Mouse (Mus musculus): Measurements from ENCODE around the gene Adgrv1. TPM values are rescaled to one million over a fixed set of nuclear protein-coding genes. Genes with fewer than 3 reads are reported as not detected.
"Not testable (repeated sequence)": the region's sequence is repeated elsewhere in the genome, so short reads cannot be mapped to it uniquely, and the experiment has no call there.

The Adgrv1 gene
- polyA plus RNA-seq, 1 experiment from 2014 or later, result 4.6 TPM

DNA sequence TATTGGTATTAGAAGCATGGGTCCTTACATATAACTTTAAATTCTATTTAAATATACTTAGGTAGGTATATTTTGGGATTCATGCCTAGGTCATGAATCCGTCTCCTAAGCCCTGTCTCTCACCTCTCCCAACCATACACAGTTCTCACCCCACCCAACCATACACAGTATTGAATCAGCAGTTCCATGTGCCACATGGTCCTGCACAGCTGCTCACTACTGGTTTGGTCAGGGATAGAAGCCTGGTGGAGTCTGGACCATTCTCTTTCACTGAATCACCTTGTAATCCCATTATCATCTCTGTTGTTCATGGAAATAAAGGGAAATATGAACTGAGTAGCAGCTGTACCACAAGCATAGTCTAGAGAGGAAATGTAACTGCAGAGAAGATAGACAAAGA lies 359.1 kb downstream of the Adgrv1 start:
- no peaks in the 10 kb centered on the region for H3K36me3 ChIP-seq (ENCODE audit: control insufficient read depth, insufficient read depth, low read length)
- no peak overlapping the region for H3K4me3 ChIP-seq (ENCODE audit: low read length)
- no peaks in the 10 kb centered on the region for H3K27me3 ChIP-seq (ENCODE audit: control insufficient read depth, insufficient read depth, low read length)
- 88% methylated on average over 1 of the region's 1 CpGs for WGBS
- H3K9me3 ChIP-seq (ENCODE audit: control insufficient read depth, low read length), result no peaks in the 10 kb centered on the region
- H3K4me1 ChIP-seq (ENCODE audit: control insufficient read depth, insufficient read depth, low read length), result no peaks in the 10 kb centered on the region
- no peak overlapping the region for H3K9ac ChIP-seq (ENCODE audit: low read depth, low read length)
- H3K27ac ChIP-seq (ENCODE audit: low read depth, low read length), result no peak overlapping the region
- no peak overlapping the region for H3K4me2 ChIP-seq (replicated peaks; ENCODE audit: low read depth, low read length)
- no peak for ATAC-seq (ENCODE audit: low FRiP score, low TSS enrichment)

DNA sequence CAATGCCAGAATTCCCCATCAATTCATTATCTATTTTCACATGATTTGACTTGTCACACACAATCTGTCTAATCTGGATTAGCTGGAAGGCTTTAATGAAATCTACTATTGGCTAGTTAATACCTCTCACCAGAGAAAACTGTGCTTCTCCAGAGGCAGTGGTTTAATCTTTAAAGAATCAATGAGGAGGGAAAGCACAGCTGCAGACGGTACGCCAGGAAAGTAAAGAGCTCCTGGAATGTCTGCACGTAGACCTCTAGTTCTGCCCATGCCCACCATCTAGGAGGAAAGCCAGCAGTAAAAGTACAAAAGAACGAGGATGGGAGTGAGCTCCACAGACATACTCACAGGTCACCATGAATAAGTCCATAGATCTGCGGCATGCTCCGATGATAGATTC lies 362.6 kb downstream of the Adgrv1 start:
- WGBS, result 87% methylated on average over 6 of the region's 6 CpGs
- H3K27me3 ChIP-seq (ENCODE audit: control insufficient read depth, insufficient read depth, low read length), result no peaks in the 10 kb centered on the region
- H3K4me2 ChIP-seq (replicated peaks; ENCODE audit: low read depth, low read length), result no peak overlapping the region
- ATAC-seq (ENCODE audit: low FRiP score, low TSS enrichment), result no peak
- H3K9me3 ChIP-seq (ENCODE audit: control insufficient read depth, low read length), result no peaks in the 10 kb centered on the region
- H3K4me3 ChIP-seq (ENCODE audit: low read length), result no peak overlapping the region
- H3K27ac ChIP-seq (ENCODE audit: low read depth, low read length), result no peak overlapping the region
- H3K4me1 ChIP-seq (ENCODE audit: control insufficient read depth, insufficient read depth, low read length), result no peaks in the 10 kb centered on the region
- H3K9ac ChIP-seq (ENCODE audit: low read depth, low read length), result no peak overlapping the region
- H3K36me3 ChIP-seq (ENCODE audit: control insufficient read depth, insufficient read depth, low read length), result no peaks in the 10 kb centered on the region

DNA sequence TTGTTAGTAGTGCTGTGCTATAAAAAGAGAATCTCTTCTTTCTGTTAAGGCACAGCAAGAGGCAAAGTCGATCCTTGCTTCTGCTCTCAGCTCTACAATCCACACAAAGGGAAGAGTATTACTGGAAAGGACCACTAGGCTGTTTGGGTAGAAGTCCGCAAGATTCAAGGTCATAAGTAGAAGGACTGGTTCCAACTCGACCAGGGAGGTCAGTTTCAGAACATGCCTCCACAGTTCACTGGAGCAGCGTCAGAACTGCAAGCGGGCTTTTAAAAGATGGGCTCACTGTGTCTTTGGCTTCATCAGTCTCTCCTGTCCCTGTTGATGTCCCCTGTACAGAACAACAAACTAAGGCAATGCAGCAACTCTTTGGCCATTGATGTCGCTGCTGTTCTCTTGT lies 363.9 kb downstream of the Adgrv1 start:
- Histone ChIP-seq H3K4me2 (replicated peaks; ENCODE audit: low read depth, low read length) (no peak overlapping the region), H3K4me1 (ENCODE audit: control insufficient read depth, insufficient read depth, low read length) (no peaks in the 10 kb centered on the region), H3K9ac (ENCODE audit: low read depth, low read length) (no peak overlapping the region), H3K36me3 (ENCODE audit: control insufficient read depth, insufficient read depth, low read length) (no peaks in the 10 kb centered on the region), H3K27me3 (ENCODE audit: control insufficient read depth, insufficient read depth, low read length) (no peaks in the 10 kb centered on the region), H3K9me3 (ENCODE audit: control insufficient read depth, low read length) (no peaks in the 10 kb centered on the region), H3K27ac (ENCODE audit: low read depth, low read length) (no peak overlapping the region), H3K4me3 (ENCODE audit: low read length) (no peak overlapping the region)
- ATAC-seq (ENCODE audit: low FRiP score, low TSS enrichment), result no peak
- WGBS, result 78% methylated on average over 6 of the region's 6 CpGs

DNA sequence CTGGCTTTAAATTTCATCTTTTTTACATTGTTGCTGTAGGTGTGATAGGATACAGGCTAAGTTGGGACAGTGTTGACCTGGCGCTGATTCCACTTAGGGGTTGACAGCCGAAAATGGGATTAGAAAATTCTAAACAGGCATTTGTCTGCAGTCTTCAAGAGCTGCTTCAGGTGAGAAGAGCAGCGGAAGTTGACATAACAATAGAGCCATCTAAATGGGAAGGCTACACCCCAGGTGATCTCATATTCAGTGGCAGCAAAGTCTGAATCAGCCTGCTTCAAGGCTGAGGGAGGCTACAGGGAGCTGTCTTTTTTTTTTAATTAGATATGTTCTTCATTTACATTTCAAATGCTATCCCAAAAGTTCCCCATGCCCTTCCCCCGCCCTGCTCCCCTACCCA lies 365.5 kb downstream of the Adgrv1 start:
- not testable (repeated sequence) for H3K4me3 ChIP-seq (ENCODE audit: low read length); H3K36me3 ChIP-seq (ENCODE audit: control insufficient read depth, insufficient read depth, low read length); H3K27me3 ChIP-seq (ENCODE audit: control insufficient read depth, insufficient read depth, low read length); H3K9me3 ChIP-seq (ENCODE audit: control insufficient read depth, low read length); ATAC-seq (ENCODE audit: low FRiP score, low TSS enrichment); H3K4me2 ChIP-seq (replicated peaks; ENCODE audit: low read depth, low read length); H3K9ac ChIP-seq (ENCODE audit: low read depth, low read length); H3K27ac ChIP-seq (ENCODE audit: low read depth, low read length); H3K4me1 ChIP-seq (ENCODE audit: control insufficient read depth, insufficient read depth, low read length)
- whole genome bisulfite sequencing, result 82% methylated on average over 4 of the region's 4 CpGs

DNA sequence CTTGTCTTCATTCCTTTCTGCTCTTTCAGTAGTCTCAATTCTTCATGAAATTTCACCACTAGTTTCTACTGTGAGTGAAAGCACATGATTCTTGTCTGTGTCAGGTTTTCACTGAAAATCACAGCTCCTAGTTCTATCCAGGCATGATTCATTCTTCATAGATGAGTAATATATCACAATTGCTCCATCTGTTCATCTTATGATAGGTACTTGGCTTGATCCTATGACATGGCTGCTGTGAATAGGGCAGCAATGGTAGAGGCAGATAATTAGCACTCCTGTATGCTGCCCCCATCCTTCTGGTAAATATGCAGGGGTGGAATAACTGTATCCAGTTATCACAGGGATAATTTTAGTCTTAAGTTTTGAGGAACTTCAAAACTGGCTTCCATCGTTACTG lies 368.5 kb downstream of the Adgrv1 start:
- no peak overlapping the region for H3K9ac ChIP-seq (ENCODE audit: low read depth, low read length)
- no peak overlapping the region for H3K4me3 ChIP-seq (ENCODE audit: low read length)
- WGBS, result 92% methylated on average over 1 of the region's 1 CpGs
- no peaks in the 10 kb centered on the region for H3K27me3 ChIP-seq (ENCODE audit: control insufficient read depth, insufficient read depth, low read length)
- H3K27ac ChIP-seq (ENCODE audit: low read depth, low read length), result no peak overlapping the region
- no peaks in the 10 kb centered on the region for H3K36me3 ChIP-seq (ENCODE audit: control insufficient read depth, insufficient read depth, low read length)
- no peak for ATAC-seq (ENCODE audit: low FRiP score, low TSS enrichment)
- H3K4me1 ChIP-seq (ENCODE audit: control insufficient read depth, insufficient read depth, low read length), result no peaks in the 10 kb centered on the region
- H3K9me3 ChIP-seq (ENCODE audit: control insufficient read depth, low read length), result no peaks in the 10 kb centered on the region
- no peak overlapping the region for H3K4me2 ChIP-seq (replicated peaks; ENCODE audit: low read depth, low read length)

DNA sequence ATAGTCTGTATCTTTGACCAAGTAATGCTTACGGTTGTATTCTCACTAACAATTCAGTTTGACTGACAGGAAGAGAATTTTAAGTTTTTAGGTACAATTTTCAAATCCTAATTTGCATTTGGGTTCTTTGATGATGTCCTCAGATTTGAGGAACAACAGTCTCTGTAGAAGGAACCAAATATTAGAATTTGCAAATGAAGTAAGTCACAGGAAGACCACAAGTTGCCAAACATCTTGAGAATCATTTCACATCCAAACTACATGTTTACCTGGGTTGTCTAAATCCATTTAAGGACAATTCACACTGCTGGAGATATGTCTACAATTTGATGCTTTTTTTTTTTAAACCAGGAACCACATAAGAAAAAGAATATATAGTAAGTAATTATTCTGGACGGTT lies 391.8 kb downstream of the Adgrv1 start:
- Histone ChIP-seq H3K27ac (ENCODE audit: low read depth, low read length) (no peak overlapping the region), H3K4me2 (replicated peaks; ENCODE audit: low read depth, low read length) (no peak overlapping the region), H3K4me3 (ENCODE audit: low read length) (no peak overlapping the region), H3K4me1 (ENCODE audit: control insufficient read depth, insufficient read depth, low read length) (no peaks in the 10 kb centered on the region), H3K9me3 (ENCODE audit: control insufficient read depth, low read length) (no peaks in the 10 kb centered on the region), H3K27me3 (ENCODE audit: control insufficient read depth, insufficient read depth, low read length) (no peaks in the 10 kb centered on the region), H3K9ac (ENCODE audit: low read depth, low read length) (no peak overlapping the region), H3K36me3 (ENCODE audit: control insufficient read depth, insufficient read depth, low read length) (no peaks in the 10 kb centered on the region)
- ATAC-seq (ENCODE audit: low FRiP score, low TSS enrichment), result no peak
- WGBS, result 92% methylated on average over 2 of the region's 2 CpGs

DNA sequence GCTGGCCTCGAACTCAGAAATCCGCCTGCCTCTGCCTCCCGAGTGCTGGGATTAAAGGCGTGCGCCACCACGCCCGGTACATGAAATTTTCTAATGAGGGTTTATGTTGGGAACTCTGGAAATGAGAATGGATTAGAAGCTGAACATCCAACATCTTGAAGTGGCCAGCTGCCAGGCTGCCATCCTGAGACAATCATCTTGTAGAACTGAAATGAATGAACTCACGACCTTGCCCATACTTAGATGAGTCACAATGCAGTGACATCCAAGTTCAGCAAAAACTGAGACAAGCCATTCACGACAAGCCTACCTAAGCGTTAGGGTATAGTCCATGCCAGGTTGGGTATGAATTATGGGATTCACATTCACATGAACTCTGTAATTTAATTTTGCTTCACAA lies 393.1 kb downstream of the Adgrv1 start:
- H3K4me1 ChIP-seq (ENCODE audit: control insufficient read depth, insufficient read depth, low read length), result no peaks in the 10 kb centered on the region
- no peaks in the 10 kb centered on the region for H3K36me3 ChIP-seq (ENCODE audit: control insufficient read depth, insufficient read depth, low read length)
- 97% methylated on average over 10 of the region's 10 CpGs for WGBS
- H3K27ac ChIP-seq (ENCODE audit: low read depth, low read length), result no peak overlapping the region
- H3K9me3 ChIP-seq (ENCODE audit: control insufficient read depth, low read length), result no peaks in the 10 kb centered on the region
- H3K4me3 ChIP-seq (ENCODE audit: low read length), result no peak overlapping the region
- H3K9ac ChIP-seq (ENCODE audit: low read depth, low read length), result no peak overlapping the region
- ATAC-seq (ENCODE audit: low FRiP score, low TSS enrichment), result no peak
- no peaks in the 10 kb centered on the region for H3K27me3 ChIP-seq (ENCODE audit: control insufficient read depth, insufficient read depth, low read length)
- H3K4me2 ChIP-seq (replicated peaks; ENCODE audit: low read depth, low read length), result no peak overlapping the region

DNA sequence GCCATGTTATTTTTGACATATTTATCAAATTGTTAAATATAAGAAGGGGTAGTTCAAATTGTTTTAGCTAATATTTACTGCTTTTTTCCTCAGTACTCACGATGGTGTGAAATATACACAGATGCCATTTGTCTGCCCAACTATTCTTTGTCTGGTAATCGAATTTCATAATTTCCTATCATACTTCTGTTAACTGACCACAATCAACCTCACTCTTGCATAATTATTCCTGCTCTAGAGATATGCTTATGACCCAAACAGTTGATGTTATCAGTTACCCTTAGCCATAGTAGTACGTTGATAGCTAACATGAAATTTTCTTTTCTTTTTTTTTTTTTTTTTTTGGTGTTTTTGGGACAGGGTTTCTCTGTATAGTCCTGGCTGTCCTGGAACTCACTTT lies 393.5 kb downstream of the Adgrv1 start:
- Histone ChIP-seq H3K4me3 (ENCODE audit: low read length) (no peak overlapping the region), H3K4me1 (ENCODE audit: control insufficient read depth, insufficient read depth, low read length) (no peaks in the 10 kb centered on the region), H3K27ac (ENCODE audit: low read depth, low read length) (no peak overlapping the region), H3K27me3 (ENCODE audit: control insufficient read depth, insufficient read depth, low read length) (no peaks in the 10 kb centered on the region), H3K36me3 (ENCODE audit: control insufficient read depth, insufficient read depth, low read length) (no peaks in the 10 kb centered on the region), H3K9ac (ENCODE audit: low read depth, low read length) (no peak overlapping the region), H3K9me3 (ENCODE audit: control insufficient read depth, low read length) (no peaks in the 10 kb centered on the region), H3K4me2 (replicated peaks; ENCODE audit: low read depth, low read length) (no peak overlapping the region)
- no peak for ATAC-seq (ENCODE audit: low FRiP score, low TSS enrichment)
- WGBS, result 83% methylated on average over 3 of the region's 3 CpGs

DNA sequence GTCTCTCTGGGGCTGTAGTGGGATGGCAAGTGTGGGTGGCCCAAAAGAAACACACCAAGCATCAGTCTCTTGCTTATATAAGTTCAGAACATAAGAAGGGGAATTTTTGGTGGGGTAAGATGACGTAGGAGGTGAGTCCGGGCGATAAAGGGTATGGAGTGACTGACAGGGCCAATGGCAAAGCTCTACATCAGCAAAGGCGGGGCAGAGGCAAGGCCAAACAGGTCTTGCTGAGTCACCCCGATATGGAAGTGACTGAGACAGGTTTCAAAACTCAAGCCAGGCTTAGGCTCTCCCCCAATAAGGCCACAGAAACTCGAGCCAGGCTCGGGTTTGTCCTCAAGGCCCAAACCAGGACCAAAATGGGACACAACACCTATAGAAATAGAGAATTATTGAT lies 394.1 kb downstream of the Adgrv1 start:
- Histone ChIP-seq H3K4me3 (ENCODE audit: low read length) (no peak overlapping the region), H3K9ac (ENCODE audit: low read depth, low read length) (no peak overlapping the region), H3K27ac (ENCODE audit: low read depth, low read length) (no peak overlapping the region), H3K27me3 (ENCODE audit: control insufficient read depth, insufficient read depth, low read length) (no peaks in the 10 kb centered on the region), H3K36me3 (ENCODE audit: control insufficient read depth, insufficient read depth, low read length) (no peaks in the 10 kb centered on the region), H3K4me1 (ENCODE audit: control insufficient read depth, insufficient read depth, low read length) (no peaks in the 10 kb centered on the region), H3K9me3 (ENCODE audit: control insufficient read depth, low read length) (no peaks in the 10 kb centered on the region), H3K4me2 (replicated peaks; ENCODE audit: low read depth, low read length) (no peak overlapping the region)
- ATAC-seq (ENCODE audit: low FRiP score, low TSS enrichment), result no peak
- 85% methylated on average over 7 of the region's 7 CpGs for WGBS

DNA sequence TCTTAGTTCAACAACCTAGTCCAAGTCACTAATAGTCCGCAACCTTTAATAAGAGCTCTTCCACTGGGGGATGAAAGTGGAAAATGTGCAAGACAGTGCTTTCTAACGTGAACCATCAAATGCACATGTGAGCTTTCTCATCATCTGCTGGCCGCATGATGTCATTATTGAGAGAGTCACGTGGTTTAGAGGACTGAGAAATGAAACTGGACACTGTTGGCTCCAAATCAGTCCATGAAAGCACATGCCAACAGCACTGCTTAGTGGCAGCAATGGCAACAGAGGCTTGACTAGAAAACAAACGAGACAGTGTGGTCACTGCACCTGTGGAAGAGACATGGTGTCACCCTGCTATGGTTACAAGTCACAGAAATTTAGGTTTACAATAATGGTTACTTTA lies 395.0 kb downstream of the Adgrv1 start:
- Histone ChIP-seq H3K4me3 (ENCODE audit: low read length) (no peak overlapping the region), H3K4me1 (ENCODE audit: control insufficient read depth, insufficient read depth, low read length) (no peaks in the 10 kb centered on the region), H3K9ac (ENCODE audit: low read depth, low read length) (no peak overlapping the region), H3K4me2 (replicated peaks; ENCODE audit: low read depth, low read length) (no peak overlapping the region), H3K9me3 (ENCODE audit: control insufficient read depth, low read length) (no peaks in the 10 kb centered on the region), H3K27me3 (ENCODE audit: control insufficient read depth, insufficient read depth, low read length) (no peaks in the 10 kb centered on the region), H3K27ac (ENCODE audit: low read depth, low read length) (no peak overlapping the region), H3K36me3 (ENCODE audit: control insufficient read depth, insufficient read depth, low read length) (no peaks in the 10 kb centered on the region)
- no peak for ATAC-seq (ENCODE audit: low FRiP score, low TSS enrichment)
- 85% methylated on average over 5 of the region's 5 CpGs for WGBS
